Mouse (Mus musculus): ENCODE data around the gene Rad51ap1.

DNA sequence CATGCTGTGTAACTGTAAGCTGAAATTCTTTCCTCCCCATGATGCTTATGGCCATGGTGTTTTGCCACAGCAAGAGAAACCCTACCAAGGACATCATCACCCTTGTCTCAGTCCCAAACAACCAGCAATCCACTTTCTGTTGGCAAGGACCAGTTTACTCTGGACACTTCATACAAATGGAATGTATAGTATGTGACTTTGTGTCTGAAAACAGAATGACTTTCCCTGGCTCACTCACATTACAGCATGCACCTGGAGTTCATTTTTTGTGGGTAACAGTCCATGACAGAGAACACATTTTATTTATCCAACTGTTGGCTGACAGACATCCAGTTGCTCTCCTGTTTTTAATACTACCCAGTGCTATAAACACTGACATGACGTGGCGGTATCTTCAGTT, 6.5 kb downstream of the Rad51ap1 start:
- TF ChIP-seq CTCF (IDR thresholded peaks at IDR 0.05; ENCODE audit: low read depth), result no peak
- TF ChIP-seq EP300 (IDR thresholded peaks at IDR 0.05; ENCODE audit: low read depth), result no peak
